Mouse (Mus musculus) thymus, adult 2 months (tissue): ENCODE measurements around the gene Clec2l.

Experiments used
- CTCF ChIP-seq: fragments of 200-500 bp; IDR thresholded peaks from 2 replicates; pipeline ENCODE4 v1.5.1; 2012; ENCODE audit warnings: mild to moderate bottlenecking, control low read depth, low read length, moderate library complexity, borderline replicate concordance; ENCODE audit not compliant: control insufficient read depth, poor library complexity, insufficient read depth; ENCODE audit errors: extremely low read depth
- POLR2A ChIP-seq: fragments of 200-500 bp; IDR thresholded peaks from 2 replicates; pipeline ENCODE4 v1.6.1; 2012; ENCODE audit warnings: mild to moderate bottlenecking, low read length, control low read depth, moderate library complexity; ENCODE audit not compliant: control insufficient read depth, poor library complexity, insufficient read depth; ENCODE audit errors: extremely low read depth

DNA sequence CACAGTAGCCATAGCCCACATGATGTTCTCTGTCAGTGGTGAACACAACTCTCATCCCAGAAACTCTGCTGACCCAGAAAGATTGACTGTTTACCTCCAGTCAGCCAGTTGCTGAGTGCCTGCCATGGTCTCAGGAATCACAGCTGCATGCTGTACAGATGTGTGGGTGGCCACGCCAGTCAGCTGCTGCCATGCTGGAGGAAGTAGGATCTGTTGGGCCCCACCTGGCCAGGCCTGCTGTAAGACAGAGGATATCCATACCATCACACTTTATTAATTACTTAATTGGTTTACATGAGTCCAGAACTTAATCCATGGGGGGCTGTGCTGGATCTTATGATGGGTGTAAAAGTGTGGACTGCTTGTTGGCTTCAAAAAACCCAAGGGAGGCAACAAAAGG is 58.5 kb downstream of the Clec2l start:
- TF ChIP-seq CTCF (no peak), POLR2A (no peak)
